Mouse (Mus musculus) c-Kit-negative CD71-positive TER-119-positive erythroid progenitor cells, embryonic 14.5 days (primary cell): ENCODE measurements around the gene Galnt4.

ENCODE experiments used
- DNase-seq: peaks from one replicate; pipeline ENCODE4 v3.0.0-alpha.2; 2013; ENCODE audit warnings: low read depth, low spot score

Gene Galnt4

GRCm38 (mm10) chr10:99107964-99108363 is at the start of gene Galnt4:
Gene Galnt4 (plus strand): TSS chr10:99108159.
- peak; percentile 66 for DNase-seq

- no peak for DNase-seq
These were observed 47.4 kb upstream of the Galnt4 start for GRCm38 (mm10) chr10:99060588-99060987.

DNA sequence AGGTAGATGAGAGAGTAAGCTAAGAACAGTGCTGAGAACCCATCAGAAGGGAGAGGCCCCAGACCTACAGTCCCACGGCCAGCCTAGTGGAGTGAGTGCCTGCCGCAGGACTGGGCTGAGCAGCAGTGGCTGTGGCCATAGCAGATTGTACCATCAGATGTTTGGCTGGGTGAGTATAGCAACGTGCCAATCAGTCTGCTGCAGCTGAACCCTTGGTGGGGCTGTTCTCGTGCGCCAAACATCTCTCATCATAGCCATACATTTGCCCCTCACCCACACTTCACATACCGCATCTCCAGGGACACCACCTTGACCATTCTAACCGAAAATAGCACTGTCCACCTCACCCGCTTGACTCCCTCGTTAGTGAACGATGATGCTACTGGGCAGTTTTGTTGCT is 46.5 kb upstream of the Galnt4 start:
- no peak for DNase-seq

GRCm38 (mm10) chr10:99062546-99062945 is 45.4 kb upstream of the Galnt4 start:
- no peak for DNase-seq

DNA sequence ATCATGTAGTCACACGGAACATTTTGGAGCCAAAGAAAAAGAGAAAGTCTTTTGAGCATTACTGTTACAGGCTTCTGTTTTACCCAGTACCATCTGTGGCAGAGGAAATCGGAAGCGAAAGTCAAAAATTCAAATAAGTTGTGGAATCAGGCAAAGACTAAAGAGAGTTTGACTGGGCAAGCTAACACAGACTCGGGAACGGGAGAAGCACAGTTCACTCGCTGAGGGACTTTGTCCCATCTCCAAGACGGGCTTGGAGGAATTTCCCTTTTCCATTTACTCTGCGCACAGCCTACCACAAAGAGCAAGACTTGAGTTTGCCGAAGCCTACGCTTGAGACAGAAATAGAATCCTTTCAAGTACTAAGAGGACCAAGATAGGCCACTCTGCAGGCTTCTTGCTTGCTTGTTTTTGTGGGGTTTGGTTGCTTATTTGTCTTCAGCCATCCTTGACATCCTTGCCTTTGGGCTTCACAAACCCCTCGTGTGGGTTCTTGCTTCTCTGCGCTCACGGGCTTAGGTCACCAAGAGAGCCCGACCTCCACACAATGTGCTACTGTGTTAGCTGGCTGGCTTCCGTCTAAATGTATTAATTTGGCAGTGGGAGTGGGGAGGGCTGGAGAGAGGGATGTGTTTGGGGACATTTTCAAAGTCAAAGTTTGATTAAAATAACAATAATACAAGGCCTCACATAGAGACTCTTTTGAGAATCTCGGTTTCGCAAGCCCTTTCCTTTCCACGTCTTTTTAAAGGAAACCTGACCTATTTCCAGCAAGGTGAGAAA is 31.7 kb upstream of the Galnt4 start:
- DNase-seq: no peak

- DNase-seq: no peak
These were observed 29.3 kb upstream of the Galnt4 start for GRCm38 (mm10) chr10:99078621-99079020.

DNA sequence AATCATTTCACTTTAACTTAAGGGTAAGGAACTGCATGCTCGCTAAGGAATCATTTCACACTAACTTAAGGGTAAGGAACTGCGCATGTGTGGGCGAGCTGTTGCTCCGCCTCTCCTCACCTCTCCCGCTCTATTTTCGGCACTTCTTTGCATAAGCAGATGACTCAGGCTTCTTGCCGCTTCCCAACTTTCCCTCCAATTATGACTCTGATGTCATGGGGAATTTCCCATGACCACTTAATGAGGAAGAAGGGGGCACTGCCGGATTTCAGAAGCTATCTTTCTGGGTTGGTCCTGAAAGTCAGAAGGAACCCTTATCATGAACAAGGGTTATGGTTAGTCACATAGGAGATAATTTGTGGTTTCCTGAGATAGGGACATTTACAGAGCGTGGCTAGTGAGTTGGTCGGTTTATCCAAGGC is 26.4 kb upstream of the Galnt4 start:
- no peak for DNase-seq

- no peak for DNase-seq
These were observed 24.4 kb upstream of the Galnt4 start for GRCm38 (mm10) chr10:99083431-99084003.

DNA sequence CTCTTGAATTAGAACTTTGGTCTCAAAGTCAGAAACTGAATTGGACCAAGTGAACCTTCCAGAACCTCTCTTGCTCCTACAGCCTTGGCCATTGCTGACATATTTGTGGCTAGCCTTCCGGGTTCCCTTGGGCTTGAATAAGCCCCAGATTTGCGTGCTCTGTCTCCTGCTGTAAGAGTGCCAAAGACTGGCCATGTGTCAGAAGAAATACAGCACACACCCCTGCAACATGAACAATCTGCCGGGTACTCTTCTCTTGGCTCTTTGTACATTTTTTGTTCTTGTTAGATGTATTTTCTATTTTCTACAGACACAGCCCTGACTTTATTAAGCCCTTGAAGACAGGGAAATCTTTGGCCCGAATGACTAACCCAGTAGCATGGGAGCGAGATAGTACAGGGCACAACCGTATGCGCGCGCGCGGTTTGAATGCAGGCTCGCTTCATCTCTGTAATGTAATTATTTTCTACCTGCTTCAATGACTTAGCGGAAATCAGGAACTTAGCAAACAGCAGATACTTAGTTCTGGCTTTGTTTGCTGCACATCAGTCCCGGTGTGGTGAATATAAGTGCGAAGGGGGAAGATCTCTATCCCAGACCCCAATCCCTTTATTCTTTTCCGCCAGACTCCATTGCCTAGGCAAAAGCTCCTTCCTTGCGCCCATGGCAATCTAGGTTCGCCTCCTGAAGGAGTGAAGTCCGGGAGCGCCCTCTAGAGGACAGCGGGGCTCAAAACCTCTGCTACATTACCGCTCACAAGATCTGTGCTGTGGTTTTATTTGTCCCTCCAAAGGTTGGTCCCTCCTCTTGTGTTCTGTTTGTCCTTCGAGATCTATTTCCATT is 23.3 kb upstream of the Galnt4 start:
- DNase-seq: no peak

DNA sequence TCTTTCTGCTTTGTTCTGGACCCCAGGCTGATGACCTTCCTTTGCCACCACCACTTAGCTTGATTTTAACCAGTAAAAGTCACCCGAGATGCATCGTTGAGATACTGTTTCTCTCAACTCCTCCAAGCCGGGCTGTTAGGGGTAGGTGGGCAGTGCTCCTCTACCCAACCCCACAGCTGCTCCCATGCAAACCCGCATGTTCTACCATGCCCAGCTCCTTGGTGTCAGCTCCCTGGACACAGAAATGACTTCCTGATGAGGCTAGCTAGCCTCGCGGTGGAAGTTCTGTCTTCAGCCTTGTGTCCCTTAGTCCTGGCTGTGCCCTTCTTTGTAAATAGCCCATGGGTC is 22.7 kb upstream of the Galnt4 start:
- DNase-seq: no peak

GRCm38 (mm10) chr10:99086029-99086428 is 21.9 kb upstream of the Galnt4 start:
- DNase-seq: no peak

DNA sequence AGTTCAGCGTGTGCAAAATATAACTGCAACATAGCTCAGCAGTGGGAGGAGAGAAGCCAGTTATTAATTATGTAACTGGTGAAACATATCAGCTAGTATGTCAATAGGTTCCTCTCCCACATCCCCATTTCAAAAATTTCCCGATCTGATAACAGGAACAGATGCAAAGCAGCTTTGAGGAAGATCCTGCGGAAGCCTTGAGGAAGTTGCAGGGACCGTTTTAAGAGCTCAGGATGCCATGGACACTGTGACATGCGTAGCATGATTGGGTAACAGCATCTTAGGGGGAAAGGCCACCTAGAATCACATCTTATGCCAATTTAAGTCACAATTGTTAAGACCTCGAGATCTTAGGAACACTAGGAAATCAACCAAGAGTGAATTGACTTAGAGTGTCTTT is 18.1 kb upstream of the Galnt4 start:
- DNase-seq: no peak

DNA sequence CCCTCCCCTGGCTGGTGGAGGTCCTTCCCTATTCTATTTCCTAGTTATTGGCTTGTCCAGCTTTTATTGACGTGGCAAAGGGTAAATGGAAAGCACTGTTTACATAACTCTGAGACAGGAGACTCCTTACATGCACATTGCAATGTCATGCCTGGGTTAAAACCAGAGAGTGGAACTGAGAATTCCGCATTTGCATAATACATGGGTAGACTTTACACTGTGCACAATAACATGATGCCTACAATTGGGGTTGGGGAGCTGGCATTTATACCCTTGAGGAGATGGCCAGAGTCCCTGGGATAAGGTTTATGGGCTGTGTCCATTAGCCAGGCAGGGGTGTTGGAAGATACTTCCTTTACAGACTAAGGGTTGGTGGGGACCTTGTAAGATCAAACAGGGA is 14.6 kb upstream of the Galnt4 start:
- no peak for DNase-seq

DNA sequence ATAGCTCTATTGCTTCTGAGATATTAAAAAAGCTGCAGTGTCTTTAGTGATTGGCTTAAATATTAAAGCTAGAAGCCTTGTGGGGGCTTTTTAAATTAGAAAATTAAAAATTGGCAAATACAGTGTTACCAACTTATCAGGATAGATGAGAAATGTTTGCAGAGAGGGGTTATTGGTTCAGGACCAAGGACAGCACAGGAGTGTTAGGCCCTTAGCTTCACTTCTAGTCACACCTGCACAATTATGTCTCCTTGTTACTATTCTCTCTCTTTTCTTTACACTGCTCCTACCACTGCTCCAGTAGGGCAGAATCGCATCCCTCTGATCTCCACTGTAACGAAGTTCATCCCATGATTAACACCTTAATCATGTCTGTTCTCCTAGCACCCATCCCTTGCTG is 12.8 kb upstream of the Galnt4 start:
- DNase-seq: no peak

GRCm38 (mm10) chr10:99097374-99097773 is 10.6 kb upstream of the Galnt4 start:
- no peak for DNase-seq

DNA sequence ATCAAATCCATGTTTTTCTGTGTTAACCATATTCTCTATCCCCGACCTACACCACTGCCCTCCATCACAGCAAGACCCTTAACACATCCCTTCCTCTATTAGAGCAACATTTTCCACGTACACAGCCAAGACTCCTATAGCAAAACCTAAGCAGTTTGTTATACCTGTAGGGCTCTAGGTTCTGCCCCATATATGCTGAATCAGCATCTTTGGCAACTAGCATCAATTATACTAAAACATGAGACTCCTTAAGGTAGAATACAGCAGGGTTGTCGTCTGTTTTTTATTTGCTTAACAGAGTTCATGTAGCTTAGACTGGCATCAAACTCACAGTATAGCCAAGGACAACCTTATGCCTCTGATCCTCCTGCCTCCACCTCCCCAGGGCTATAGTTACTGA is 2.4 kb upstream of the Galnt4 start:
- DNase-seq: no peak

- DNase-seq: no peak
These were observed 1.7 kb upstream of the Galnt4 start for GRCm38 (mm10) chr10:99106311-99106702.

DNA sequence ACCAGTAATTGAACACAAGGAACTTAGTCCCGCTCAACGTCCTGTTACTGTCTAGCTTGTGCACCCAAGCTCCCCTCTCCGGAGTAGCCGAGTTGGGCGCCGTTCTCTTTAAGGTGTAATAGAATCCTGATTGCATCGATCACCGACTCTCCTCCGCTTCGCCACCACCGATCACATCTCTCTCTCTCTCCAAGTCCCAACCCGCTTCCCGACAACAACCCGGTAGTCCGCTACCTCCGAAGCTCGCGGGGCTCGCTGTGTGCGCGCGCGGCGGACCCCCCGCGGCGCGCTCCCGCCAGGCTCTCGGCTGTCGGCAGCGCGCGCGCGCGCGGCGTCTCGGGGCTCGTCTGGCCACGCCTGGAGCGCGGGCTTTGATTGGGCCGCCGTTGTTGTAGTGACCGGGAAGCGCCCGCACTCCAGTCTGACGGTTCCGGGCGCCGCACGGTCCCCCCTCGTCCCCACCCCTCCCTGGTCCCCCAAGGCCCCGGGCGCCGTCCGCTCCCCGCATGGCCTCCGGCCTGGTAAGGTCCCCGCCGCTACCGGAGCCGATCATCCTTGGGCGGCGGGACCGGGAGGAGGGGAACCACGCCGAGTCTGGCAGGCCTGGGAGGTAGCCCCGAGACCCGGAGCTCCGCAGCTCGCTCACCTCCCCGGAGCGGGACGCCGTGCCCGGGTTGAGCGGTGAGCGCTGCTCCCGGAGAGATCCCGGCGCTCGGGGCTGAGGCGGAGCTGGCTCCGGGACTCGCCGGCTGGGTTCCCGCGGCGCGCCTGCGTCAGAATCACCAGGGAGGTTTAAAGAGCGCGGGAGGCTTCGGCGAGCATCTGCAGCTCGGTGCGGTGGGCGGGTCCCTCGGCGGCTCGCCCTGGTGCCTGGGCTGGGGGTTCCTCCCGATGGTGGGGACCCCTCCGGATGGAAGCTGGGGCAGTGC is 992 bp upstream of the Galnt4 start, which contains the start of gene Poc1b:
TSS of gene Poc1b (plus strand) at position 334 of the 929 bp plus-strand sequence.
- DNase-seq: peak; percentile 68

DNA sequence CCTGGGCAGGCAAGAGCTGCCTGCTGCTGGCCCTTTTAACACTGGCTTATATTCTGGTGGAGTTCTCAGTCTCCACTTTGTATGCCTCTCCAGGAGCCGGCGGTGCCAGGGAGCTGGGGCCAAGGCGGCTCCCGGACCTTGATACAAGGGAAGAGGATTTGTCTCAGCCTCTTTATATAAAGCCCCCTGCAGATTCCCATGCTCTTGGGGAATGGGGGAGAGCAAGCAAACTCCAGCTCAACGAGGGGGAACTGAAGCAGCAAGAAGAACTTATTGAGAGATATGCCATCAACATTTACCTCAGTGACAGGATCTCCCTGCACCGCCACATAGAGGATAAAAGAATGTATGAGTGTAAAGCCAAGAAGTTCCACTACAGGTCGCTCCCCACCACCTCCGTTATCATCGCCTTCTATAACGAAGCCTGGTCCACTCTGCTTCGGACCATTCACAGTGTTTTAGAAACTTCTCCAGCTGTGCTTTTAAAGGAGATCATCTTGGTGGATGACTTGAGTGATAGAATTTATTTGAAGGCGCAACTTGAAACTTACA is 548 bp downstream of the Galnt4 start:
- no peak for DNase-seq

- no peak for DNase-seq
These were observed 5.6 kb downstream of the Galnt4 start for GRCm38 (mm10) chr10:99113533-99113932.

DNA sequence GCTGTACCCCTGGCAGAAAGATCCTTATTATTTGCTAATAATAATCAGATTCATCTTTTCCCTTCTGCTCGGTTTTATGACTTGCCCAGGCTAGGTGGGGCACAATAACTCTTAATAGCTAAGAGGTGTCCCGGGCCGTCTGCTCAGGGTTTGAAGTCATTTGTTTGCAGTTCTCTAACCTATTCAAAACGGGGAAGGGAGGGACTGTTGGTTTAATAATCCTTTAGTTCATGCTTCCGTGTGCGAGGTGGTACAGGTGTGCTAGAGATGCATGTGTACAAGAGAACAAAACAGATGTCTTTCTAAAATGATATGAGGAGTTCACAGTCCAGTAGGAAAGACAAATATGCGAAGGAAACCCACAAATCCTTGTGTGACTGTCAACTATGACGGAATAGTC is 6.3 kb downstream of the Galnt4 start:
- no peak for DNase-seq
